Mouse (Mus musculus) layer of hippocampus, adult 6 months (tissue): Measurements from ENCODE around the gene Vmn1r188. TPM values are rescaled to one million over a fixed set of nuclear protein-coding genes. Genes with fewer than 3 reads are reported as not detected.

Experiments used
- long read RNA-seq, 2 experiments: library from polyadenylated mRNA; unstranded; transcript quantifications; one replicate each; pipeline ENCODE4 v2.0.0; 2019 to 2020
- microRNA-seq: library from miRNA; unstranded; fragments of <30 nt; microRNA quantifications from one replicate; pipeline ENCODE4 v1.2.0, GENCODE M21; 2020
- polyA plus RNA-seq: library from polyadenylated mRNA; unstranded; fragments of <200 nt; fragmentation: Nextera tagmentation; gene quantifications from 2 replicates; pipeline ENCODE4 v1.2.3, GENCODE M21; 2021

Gene Vmn1r188
- polyA plus RNA-seq, result not detected in 2 replicates
- long read RNA-seq, experiment 1, result 0 reads
- long read RNA-seq, experiment 2, result 0 reads

DNA sequence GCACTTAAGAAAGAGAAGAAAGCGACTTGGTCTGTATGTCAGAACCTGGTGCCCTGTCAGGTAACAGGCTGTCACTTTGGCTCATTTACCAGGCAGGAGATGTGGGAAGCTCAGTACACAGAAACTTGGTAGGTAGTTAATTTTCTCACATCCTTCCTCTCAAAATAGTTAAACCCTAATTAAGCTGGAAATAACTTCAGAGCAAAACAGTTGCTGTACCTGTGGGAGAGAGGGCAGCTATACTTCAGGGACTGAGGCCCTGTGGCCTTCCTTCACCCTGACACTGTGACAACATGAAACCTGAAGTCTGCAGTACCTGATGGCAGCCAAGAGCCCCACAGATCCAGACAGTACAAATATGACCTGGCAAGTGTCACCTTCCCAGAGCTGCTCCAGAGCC, at the start of gene Vmn1r188:
Gene Vmn1r188, plus strand, starts transcription at position 301 of the 400 bp plus-strand sequence.

DNA sequence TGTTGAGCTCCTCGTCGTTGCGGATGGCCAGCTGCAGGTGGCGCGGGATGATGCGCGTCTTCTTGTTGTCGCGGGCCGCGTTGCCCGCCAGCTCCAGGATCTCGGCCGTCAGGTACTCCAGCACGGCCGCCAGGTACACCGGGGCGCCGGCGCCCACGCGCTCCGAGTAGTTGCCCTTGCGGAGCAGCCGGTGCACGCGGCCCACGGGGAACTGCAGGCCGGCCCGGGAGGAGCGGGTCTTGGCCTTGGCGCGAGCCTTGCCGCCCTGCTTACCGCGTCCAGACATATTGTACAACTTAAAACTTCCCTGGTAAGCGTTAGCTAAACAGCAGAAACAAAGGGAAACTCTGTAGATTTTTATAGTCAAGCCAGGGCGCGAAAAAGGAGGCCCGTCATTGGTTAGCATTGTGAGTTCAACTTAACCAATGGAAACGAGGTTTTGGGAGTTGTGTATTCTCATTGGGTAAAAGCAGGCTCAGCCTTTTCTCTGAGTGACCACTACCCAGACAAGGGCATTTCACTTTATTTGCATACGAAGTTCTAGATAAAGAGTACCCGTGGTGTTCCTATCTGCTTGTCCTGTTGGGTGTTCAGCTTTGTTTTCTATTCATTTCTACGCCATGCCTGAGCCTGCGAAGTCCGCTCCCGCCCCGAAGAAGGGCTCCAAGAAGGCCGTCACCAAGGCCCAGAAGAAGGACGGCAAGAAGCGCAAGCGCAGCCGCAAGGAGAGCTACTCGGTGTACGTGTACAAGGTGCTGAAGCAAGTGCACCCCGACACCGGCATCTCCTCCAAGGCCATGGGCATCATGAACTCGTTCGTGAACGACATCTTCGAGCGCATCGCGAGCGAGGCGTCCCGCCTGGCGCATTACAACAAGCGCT, 48.7 kb upstream of the Vmn1r188 start, which contains the start of the genes Hist1h2ah and Hist1h2bk:
Gene Hist1h2ah, minus strand, starts transcription at position 302 of the 882 bp plus-strand sequence.
Gene Hist1h2bk, plus strand, starts transcription at position 604 of the 882 bp plus-strand sequence.

DNA sequence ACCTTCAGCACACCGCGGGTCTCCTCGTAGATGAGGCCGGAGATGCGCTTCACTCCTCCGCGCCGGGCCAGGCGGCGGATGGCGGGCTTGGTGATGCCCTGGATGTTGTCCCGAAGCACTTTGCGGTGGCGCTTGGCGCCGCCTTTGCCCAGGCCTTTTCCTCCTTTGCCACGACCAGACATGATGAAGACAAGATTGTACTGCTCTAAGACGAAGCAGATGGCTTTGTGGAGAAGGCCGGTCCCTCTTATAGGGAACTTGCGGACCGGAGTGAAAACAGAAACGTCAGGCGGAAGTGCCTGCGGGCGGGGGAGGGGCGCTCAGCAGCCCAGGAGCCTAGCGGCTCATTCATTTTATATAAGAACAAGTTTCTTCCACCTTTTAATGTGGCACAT, 43.1 kb upstream of the Vmn1r188 start, which contains the start of gene Hist1h4i:
Gene Hist1h4i, minus strand, starts transcription at position 221 of the 395 bp plus-strand sequence.

DNA sequence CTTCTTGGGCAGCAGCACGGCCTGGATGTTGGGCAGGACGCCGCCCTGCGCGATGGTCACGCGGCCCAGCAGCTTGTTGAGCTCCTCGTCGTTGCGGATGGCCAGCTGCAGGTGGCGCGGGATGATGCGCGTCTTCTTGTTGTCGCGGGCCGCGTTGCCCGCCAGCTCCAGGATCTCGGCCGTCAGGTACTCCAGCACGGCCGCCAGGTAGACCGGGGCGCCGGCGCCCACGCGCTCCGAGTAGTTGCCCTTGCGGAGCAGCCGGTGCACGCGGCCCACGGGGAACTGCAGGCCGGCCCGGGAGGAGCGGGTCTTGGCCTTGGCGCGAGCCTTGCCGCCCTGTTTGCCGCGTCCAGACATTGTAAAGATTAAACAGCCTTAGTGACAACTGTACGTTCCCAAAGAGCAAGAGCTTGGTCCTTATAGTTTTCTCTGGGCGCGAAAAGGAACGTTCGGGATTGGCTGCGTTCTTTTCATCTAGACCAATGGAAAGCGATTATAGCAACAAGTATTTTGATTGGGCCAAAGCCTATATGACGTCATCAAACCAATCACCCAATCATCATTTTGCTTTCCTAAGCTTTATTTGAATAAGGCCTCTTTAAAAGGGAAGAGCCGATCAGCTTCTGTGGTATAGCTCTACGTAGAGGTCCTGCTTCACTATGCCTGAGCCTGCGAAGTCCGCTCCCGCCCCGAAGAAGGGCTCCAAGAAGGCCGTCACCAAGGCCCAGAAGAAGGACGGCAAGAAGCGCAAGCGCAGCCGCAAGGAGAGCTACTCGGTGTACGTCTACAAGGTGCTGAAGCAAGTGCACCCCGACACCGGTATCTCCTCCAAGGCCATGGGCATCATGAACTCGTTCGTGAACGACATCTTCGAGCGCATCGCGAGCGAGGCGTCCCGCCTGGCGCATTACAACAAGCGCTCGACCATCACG, 41.4 kb upstream of the Vmn1r188 start, which contains the start of the genes Hist1h2ag and Hist1h2bj:
Gene Hist1h2ag, minus strand, starts transcription at position 377 of the 935 bp plus-strand sequence.
Gene Hist1h2bj, plus strand, starts transcription at position 647 of the 935 bp plus-strand sequence.

DNA sequence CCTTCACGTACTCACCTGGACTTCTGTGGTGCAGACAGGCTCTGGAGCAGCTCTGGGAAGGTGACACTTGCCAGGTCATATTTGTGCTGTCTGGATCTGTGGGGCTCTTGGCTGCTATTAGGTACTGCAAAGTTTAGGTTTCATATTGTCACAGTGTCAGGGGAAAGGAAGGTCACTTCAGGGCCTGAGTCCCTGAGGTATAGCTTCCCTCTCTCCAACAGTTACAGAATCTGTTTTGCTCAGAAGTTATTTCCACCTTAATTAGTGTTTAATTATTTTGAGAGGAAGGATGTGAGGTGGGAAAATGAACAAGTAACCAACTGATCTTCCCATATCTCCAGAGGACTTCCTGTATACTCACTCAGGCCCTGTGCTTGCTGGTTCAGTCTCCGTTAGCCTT, 21.5 kb downstream of the Vmn1r188 start, which contains the start of gene Vmn1r189:
Gene Vmn1r189, minus strand, starts transcription at position 101 of the 400 bp plus-strand sequence.

Small RNA genes lying within 50 kb of the gene (microRNA-seq; reads per million reads assigned to microRNA genes)
- not detected for gene Gm26300
- gene Gm44390, result not detected
- gene Gm44486, result not detected

Other genes with a start within 250 kb of the Vmn1r188 start
- 0.98 and 1.5 TPM in 2 replicates for gene Zfp184, start 139.3 kb upstream of the Vmn1r188 start, polyA plus RNA-seq
- gene Pom121l2, start 103.2 kb upstream of the Vmn1r188 start, polyA plus RNA-seq, result 0.09 TPM in 1 of 2 replicates, not detected in the other
- 1.5 TPM in 2 replicates for gene Prss16, start 74.7 kb upstream of the Vmn1r188 start, polyA plus RNA-seq
- gene Hist1h2ah, start 48.9 kb upstream of the Vmn1r188 start, polyA plus RNA-seq, result not detected in 2 replicates
- gene Hist1h2bk, start 48.6 kb upstream of the Vmn1r188 start, polyA plus RNA-seq, result 0.39 and 0.97 TPM in 2 replicates
- gene Hist1h4i, start 43.1 kb upstream of the Vmn1r188 start, polyA plus RNA-seq, result 7.9 and 15.8 TPM in 2 replicates
- gene Hist1h2ag, start 41.5 kb upstream of the Vmn1r188 start, polyA plus RNA-seq, result 0.65 TPM in 1 of 2 replicates, not detected in the other
- gene Hist1h2bj, start 41.2 kb upstream of the Vmn1r188 start, polyA plus RNA-seq, result 1.7 TPM in 1 of 2 replicates, not detected in the other
- not detected in 2 replicates for gene Vmn1r189, start 21.4 kb downstream of the Vmn1r188 start, polyA plus RNA-seq
- gene Vmn1r191, start 99.5 kb downstream of the Vmn1r188 start, polyA plus RNA-seq, result not detected in 2 replicates
- gene Vmn1r192, start 106.7 kb downstream of the Vmn1r188 start, polyA plus RNA-seq, result not detected in 2 replicates
- gene Vmn1r193, start 138.7 kb downstream of the Vmn1r188 start, polyA plus RNA-seq, result not detected in 2 replicates
- gene Vmn1r194, start 159.8 kb downstream of the Vmn1r188 start, polyA plus RNA-seq, result not detected in 2 replicates
- gene Vmn1r195, start 186.1 kb downstream of the Vmn1r188 start, polyA plus RNA-seq, result not detected in 2 replicates
- gene Vmn1r196, start 205.5 kb downstream of the Vmn1r188 start, polyA plus RNA-seq, result not detected in 2 replicates
- gene Vmn1r197, start 240.1 kb downstream of the Vmn1r188 start, polyA plus RNA-seq, result not detected in 2 replicates